20 mouse cellular contexts compared by ENCODE assay signal in genomic region chr9:32207133-32207532, GRCm38 (mm10).
A peak's percentile ranks its signal among the peaks of the same experiment; 100 is the strongest.
DNase-seq lines count a peak whose midpoint lies in the region; ATAC-seq and TF ChIP-seq lines count a peak whose summit lies in the region.
"Had no signal": no experiment of that assay in that cellular context is flagged by ENCODE, and none has a peak within 500 bp of the region (broad histone marks: within the 10 kb centered on the region; RNA-seq: fewer than 3 reads in every experiment).

No protein-coding gene starts in this region.

- 0 out of 2 replicates have a peak, but pooled peaks cover 3% of the 10 kb centered on the region for H3K4me1 ChIP-seq in forebrain, postnatal 0 days (ENCODE audit: insufficient read depth)
- no peaks in the 10 kb centered on the region for H3K4me1 ChIP-seq in forebrain, embryonic 11.5 days (replicated peaks; ENCODE audit: control insufficient read depth, insufficient read depth, low read length)
- H3K4me1 ChIP-seq: hindbrain, embryonic 12.5 days; hindbrain, embryonic 15.5 days had no signal

- ATAC-seq in forebrain, postnatal 0 days, result peak; percentile 55; the same call in 1 of the 2 replicates
- no peak for ATAC-seq in forebrain, embryonic 11.5 days (replicated peaks; ENCODE audit: low FRiP score)
- ATAC-seq: activated CD4-positive, CD25-positive, alpha-beta regulatory T cell, adult 4 months; forebrain, embryonic 14.5 days had no signal

- no peak for TF ChIP-seq CTCF in forebrain, postnatal 0 days (IDR thresholded peaks at IDR 0.05; ENCODE audit: low read depth)
- no peak for TF ChIP-seq CTCF in layer of hippocampus, adult 2 months (conservative IDR thresholded peaks at IDR 0.05)

- no peaks in the 10 kb centered on the region for H3K27me3 ChIP-seq in forebrain, postnatal 0 days (ENCODE audit: insufficient read depth, low read length)
- H3K27me3 ChIP-seq in forebrain, embryonic 11.5 days (ENCODE audit: control insufficient read depth, insufficient read depth, low read length), result no peaks in the 10 kb centered on the region
- H3K27me3 ChIP-seq: hindbrain, embryonic 12.5 days; hindbrain, embryonic 15.5 days had no signal

- H3K4me2 ChIP-seq in forebrain, postnatal 0 days (ENCODE audit: low read depth), result no peak overlapping the region
- H3K4me2 ChIP-seq in forebrain, embryonic 11.5 days (ENCODE audit: low read depth, low read length, severe bottlenecking), result no peak overlapping the region
- H3K4me2 ChIP-seq: heart, embryonic 11.5 days; hindbrain, embryonic 12.5 days; hindbrain, embryonic 15.5 days had no signal

- WGBS in forebrain, postnatal 0 days, result 72% methylated on average over 8 of the region's 8 CpGs
- WGBS in forebrain, embryonic 11.5 days, result 92% methylated on average over 8 of the region's 8 CpGs

- no peak overlapping the region for H3K4me3 ChIP-seq in forebrain, postnatal 0 days (ENCODE audit: low read depth, low read length)
- H3K4me3 ChIP-seq in forebrain, embryonic 11.5 days (ENCODE audit: low read depth, low read length), result no peak overlapping the region
- no peak overlapping the region for H3K4me3 ChIP-seq in layer of hippocampus, adult 2 months
- H3K4me3 ChIP-seq: forebrain, embryonic 10.5 days; gastrocnemius, adult 2 months; hindbrain, embryonic 12.5 days; hindbrain, embryonic 15.5 days had no signal

- no peak overlapping the region for H3K9ac ChIP-seq in forebrain, postnatal 0 days
- no peak overlapping the region for H3K9ac ChIP-seq in forebrain, embryonic 11.5 days (ENCODE audit: low read length)
- H3K9ac ChIP-seq: hindbrain, embryonic 12.5 days; hindbrain, embryonic 15.5 days had no signal

- H3K27ac ChIP-seq in forebrain, postnatal 0 days (ENCODE audit: low read depth, low read length), result no peak overlapping the region
- no peak overlapping the region for H3K27ac ChIP-seq in forebrain, embryonic 11.5 days (ENCODE audit: low read depth, low read length)
- H3K27ac ChIP-seq in layer of hippocampus, adult 2 months, result peak overlapping the region; percentile 52; the same call in 1 of the 2 replicates
- H3K27ac ChIP-seq: forebrain, embryonic 10.5 days; gastrocnemius, adult 2 months; hindbrain, embryonic 12.5 days; hindbrain, embryonic 15.5 days had no signal

- no peak for DNase-seq in forebrain, postnatal 0 days
- no peak for DNase-seq in forebrain, embryonic 11.5 days (ENCODE audit: low spot score)
- no peak for DNase-seq in layer of hippocampus, adult 2 months (ENCODE audit: low spot score in 2 of 2)
- DNase-seq in layer of hippocampus, postnatal 25 days (ENCODE audit: extremely low spot score in 1 of 2, low spot score in 1 of 2), result no peak
- DNase-seq in right cerebral cortex, adult 18-20 months, result peak; percentile 62
- no peak for DNase-seq in right cerebral cortex, postnatal 4 days
- DNase-seq: adrenal gland, adult 8-10 months; cerebellum, adult 11-12 months; cerebellum, adult 8-10 months; cerebellum, postnatal 10 days; cerebellum, postnatal 36 days; gastrocnemius, adult 2 months; gastrocnemius, postnatal 14 days; heart, adult 11 months had no signal

- no peaks in the 10 kb centered on the region for H3K9me3 ChIP-seq in forebrain, postnatal 0 days (ENCODE audit: low read length)
- no peaks in the 10 kb centered on the region for H3K9me3 ChIP-seq in forebrain, embryonic 11.5 days (ENCODE audit: control insufficient read depth, low read length)
- H3K9me3 ChIP-seq: forebrain, embryonic 10.5 days; hindbrain, embryonic 12.5 days; hindbrain, embryonic 15.5 days had no signal

- no peaks in the 10 kb centered on the region; the same call in 1 of the 2 replicates for H3K36me3 ChIP-seq in forebrain, postnatal 0 days (ENCODE audit: insufficient read depth)
- H3K36me3 ChIP-seq in forebrain, embryonic 11.5 days (ENCODE audit: control insufficient read depth, insufficient read depth, low read length), result no peaks in the 10 kb centered on the region
- H3K36me3 ChIP-seq: forebrain, embryonic 10.5 days; hindbrain, embryonic 12.5 days had no signal
